Mouse (Mus musculus): ENCODE measurements at regions not wholly inside any gene's neighbourhood (a gene's known extent, or its start where the extent isn't known, plus 50 kb on each side); places are given as distances from the start of the nearest gene placed in this dataset.

- no peak for ATAC-seq (replicated peaks; ENCODE audit: low read depth, poor library complexity, severe bottlenecking)
Observed at GRCm38 (mm10) chr13:44260637-44261333, 468.5 kb upstream of the Jarid2 start.

GRCm38 (mm10) chr13:44272746-44273524, 456.3 kb upstream of the Jarid2 start:
- no peak for ATAC-seq (replicated peaks; ENCODE audit: low read depth, poor library complexity, severe bottlenecking)

DNA sequence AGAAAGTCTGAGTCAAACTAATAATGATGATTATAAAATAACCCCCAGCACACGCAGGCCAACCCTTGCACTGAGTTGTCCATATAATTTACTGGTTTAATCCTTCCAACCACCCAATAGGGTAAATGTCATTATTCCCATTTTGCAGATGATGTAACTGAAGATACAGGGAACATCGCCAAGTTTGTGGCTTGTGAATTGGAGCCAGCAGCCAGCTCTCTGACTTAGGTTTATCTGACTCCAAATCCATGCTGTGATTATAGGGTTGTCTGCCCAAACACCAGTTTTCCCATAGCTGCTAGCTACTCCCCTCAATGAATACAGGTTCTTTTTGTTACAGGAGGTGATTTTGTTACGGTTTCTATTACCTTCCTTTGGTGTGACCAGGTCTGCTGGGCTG, 451.3 kb upstream of the Jarid2 start:
- ATAC-seq (replicated peaks; ENCODE audit: low read depth, poor library complexity, severe bottlenecking), result no peak

DNA sequence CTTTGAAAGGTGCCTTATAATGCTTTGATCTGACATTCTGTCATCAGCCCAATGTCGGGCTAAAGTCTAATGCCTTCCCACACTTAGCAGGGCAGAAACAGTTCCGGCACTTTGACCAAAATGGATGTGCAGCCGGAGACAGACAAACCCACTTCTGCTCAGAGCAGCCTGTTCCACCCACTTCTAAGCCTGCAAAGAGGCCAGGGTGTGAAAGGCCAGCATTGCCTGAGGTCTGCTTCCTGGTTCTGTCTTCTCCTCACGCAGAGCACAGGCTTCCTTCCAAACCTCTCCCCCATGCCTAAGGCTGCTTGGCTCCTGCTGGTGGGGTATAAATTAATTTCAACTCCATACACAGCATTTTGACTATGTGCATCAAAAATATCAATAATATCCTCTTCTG, 450.2 kb upstream of the Jarid2 start:
- ATAC-seq (replicated peaks; ENCODE audit: low read depth, poor library complexity, severe bottlenecking), result 0 out of 2 replicates have a peak, but pooled peaks have one; percentile 25

- ATAC-seq (replicated peaks; ENCODE audit: low read depth, poor library complexity, severe bottlenecking), result no peak
Observed at GRCm38 (mm10) chr13:44280296-44280695, 449.0 kb upstream of the Jarid2 start.

DNA sequence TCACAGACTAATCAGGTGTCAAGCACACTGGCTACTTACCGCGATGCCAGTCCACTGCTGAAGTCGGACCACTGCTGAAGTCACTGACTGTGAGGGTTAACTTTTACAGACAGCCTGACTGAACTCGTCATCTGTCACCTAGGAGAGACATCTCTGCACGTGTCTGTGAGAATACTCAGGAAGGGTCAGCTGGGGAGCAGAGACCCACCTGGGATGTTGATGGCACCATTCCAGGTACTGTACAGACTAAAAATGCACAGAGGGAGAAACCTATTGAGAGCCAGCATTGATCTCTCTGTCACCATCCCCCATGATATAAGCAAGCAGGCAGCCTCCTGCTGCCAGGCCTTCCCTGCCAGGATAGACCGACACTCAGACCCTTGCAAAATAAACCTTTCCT, 447.5 kb upstream of the Jarid2 start:
- ATAC-seq (replicated peaks; ENCODE audit: low read depth, poor library complexity, severe bottlenecking), result no peak

GRCm38 (mm10) chr13:44282306-44282705, 447.0 kb upstream of the Jarid2 start:
- no peak for ATAC-seq (replicated peaks; ENCODE audit: low read depth, poor library complexity, severe bottlenecking)

- ATAC-seq (replicated peaks; ENCODE audit: low read depth, poor library complexity, severe bottlenecking), result no peak
Observed at GRCm38 (mm10) chr13:44282731-44283571, 446.3 kb upstream of the Jarid2 start.

GRCm38 (mm10) chr13:44285881-44286280, 443.4 kb upstream of the Jarid2 start:
- no peak for ATAC-seq (replicated peaks; ENCODE audit: low read depth, poor library complexity, severe bottlenecking)

DNA sequence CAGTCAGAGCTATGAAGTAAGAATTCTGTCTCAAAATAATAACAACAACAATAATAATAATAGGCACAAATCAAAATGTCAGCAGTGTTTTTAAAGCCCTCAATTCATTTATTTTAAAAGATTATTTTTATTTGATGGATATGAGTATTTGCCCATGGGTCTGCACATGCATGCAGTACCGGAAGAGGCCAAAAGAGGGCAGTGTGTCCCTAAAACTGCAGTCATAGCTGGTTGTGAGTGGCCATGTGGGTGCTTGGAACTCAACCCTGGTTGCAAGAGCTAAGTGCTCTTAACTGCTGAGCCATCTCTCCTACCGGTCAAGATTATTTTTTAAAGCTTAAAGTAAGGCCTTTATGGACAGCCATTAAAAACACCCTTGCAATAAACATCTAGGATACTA, 439.1 kb upstream of the Jarid2 start:
- no peak for ATAC-seq (replicated peaks; ENCODE audit: low read depth, poor library complexity, severe bottlenecking)

DNA sequence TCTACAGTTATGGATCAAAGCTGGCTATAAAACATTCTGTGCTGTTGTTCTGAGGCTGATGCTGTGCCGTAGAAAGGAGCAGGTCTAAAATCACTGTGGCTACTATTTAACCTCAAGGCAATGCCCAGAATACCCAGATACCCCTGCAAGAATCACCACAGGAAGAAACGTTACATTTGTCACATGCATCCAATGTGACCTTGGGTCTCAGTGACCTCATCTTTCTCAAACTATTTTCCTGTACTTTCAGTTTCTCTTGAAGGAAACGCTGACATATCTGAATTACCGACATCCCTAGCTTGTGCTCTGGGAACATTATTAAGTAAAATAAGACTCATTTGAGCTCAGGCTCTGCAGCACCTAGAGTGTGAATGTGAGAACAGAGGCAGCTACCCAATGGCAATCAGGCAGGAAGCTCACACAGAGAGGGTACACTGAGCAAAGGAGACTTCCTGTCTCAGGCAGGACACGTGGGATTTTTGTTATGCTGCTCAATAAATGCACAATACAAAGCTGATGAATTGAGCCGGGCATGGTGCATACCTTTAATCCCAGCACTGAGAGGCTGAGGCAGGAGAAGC, 436.7 kb upstream of the Jarid2 start:
- peak; percentile 39; the same call in 1 of the 2 replicates for ATAC-seq (replicated peaks; ENCODE audit: low read depth, poor library complexity, severe bottlenecking)

- no peak for ATAC-seq (replicated peaks; ENCODE audit: low read depth, poor library complexity, severe bottlenecking)
Observed at GRCm38 (mm10) chr13:44293736-44294416, 435.4 kb upstream of the Jarid2 start.

GRCm38 (mm10) chr13:44295621-44296020, 433.7 kb upstream of the Jarid2 start:
- no peak for ATAC-seq (replicated peaks; ENCODE audit: low read depth, poor library complexity, severe bottlenecking)

DNA sequence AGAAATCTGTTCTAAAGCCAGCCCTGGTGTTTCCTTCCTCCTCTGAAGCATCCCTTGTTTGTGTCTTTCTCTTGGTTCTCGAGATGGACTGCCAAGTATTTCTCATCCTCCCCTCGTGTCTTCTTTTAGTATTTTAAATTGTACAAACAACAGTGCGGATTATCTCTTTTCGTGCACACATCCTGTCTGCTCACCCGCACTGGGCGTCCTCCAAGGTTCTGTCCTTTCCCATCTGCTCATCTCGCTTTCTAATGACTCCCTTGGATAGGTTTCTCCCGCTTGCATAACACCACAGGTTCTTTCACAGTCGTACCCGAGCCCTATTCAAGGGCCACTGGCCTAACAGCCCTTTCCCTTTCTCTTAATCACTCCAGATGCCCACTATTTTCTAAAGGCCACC, 428.7 kb upstream of the Jarid2 start:
- no peak for ATAC-seq (replicated peaks; ENCODE audit: low read depth, poor library complexity, severe bottlenecking)

GRCm38 (mm10) chr13:44301215-44301614, 428.1 kb upstream of the Jarid2 start:
- no peak for ATAC-seq (replicated peaks; ENCODE audit: low read depth, poor library complexity, severe bottlenecking)

DNA sequence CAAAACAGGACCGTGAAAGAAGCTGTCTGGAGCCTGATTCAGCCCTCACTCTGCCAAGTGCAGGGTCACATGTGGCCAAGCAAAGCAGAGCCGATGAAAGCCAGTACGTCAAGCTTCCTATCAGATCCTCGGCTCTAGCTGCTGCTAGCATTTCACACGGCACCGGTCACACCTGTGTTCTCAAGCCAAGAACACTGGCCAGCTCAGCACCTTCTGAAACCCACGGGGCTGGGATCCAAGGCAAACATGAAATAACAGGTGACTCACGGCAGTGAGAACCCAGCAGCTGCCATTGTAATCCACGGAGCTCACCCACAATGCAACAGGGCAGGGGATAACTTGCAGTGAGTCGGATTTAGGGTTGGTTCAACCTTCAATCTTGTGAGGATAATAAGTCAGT, 427.3 kb upstream of the Jarid2 start:
- ATAC-seq (replicated peaks; ENCODE audit: low read depth, poor library complexity, severe bottlenecking), result no peak

DNA sequence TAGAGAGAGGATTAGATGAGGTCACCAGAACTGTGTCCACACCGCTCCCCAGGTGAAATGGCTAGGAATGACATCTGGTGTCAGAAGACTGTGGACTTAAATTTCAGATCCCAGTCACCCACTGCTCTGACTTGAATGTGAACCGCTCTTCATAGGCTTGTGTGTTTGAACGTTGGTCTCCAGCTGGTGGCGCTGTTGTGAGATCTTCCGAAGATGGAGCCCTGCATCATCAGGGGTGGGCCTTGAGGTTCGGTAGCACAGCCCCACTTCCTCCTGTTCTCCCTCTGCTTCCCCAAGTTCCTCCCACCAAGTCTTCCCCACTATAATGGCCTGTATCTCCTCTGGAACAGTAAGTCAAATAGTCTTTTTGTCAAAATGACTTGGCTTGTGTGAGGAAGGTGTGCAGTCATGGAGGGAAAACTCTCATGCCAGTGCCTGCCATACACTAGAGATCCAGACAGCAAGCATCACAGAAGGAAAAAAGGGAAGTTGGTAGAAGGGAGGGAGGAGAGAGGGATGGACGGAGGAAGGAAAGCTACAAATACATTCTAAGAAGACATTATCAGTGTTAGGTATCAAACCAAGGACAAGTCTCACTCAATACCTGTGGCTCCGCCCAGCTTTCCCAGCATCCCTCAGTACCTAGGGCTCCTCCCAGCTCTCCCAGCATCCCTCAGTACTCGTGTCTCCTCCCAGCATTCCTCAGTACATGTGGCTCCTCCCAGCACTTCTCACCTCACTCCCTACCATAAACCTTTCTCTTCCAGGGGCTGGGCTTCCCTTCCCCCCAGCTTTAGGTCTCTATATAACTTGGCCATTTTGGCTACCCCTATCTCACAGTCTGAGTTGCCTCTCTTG, 423.9 kb upstream of the Jarid2 start:
- ATAC-seq (replicated peaks; ENCODE audit: low read depth, poor library complexity, severe bottlenecking), result peak; percentile 91

- ATAC-seq (replicated peaks; ENCODE audit: low read depth, poor library complexity, severe bottlenecking), result no peak
Observed at GRCm38 (mm10) chr13:44306275-44307050, 422.8 kb upstream of the Jarid2 start.
